Mouse (Mus musculus): ENCODE data around the gene Cntnap5b. TPM values are rescaled to one million over a fixed set of nuclear protein-coding genes. Genes with fewer than 3 reads are reported as not detected.

The Cntnap5b gene
- polyA plus RNA-seq (2015; fragmentation: Nextera tagmentation; extraction: Ambion mirVana) = not detected in 2 replicates

DNA sequence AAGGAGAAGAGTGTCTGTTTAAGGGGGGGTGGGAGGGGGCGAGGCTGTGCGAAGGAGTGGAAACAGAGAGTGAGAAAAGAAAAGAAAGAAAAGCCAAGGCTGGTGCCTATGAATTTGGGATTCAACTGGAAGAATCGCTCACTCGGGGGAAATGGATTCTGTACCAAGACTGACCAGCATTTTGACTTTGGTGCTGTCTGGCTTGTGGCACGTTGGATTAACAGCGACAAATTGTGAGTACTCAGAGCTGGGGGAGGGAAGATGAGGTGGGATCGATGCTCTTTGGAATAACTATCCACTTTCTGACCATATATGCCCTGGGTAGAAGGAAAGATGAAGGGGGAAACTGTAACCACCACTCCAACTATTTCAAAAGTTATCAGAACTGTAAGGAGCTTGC, at the start of gene Cntnap5b:
Gene Cntnap5b, plus strand, starts transcription at position 152 of the 400 bp plus-strand sequence.
- Histone ChIP-seq H3K27me3 (no peaks in the 10 kb centered on the region), H3K9me3 (replicated peaks) (no peaks in the 10 kb centered on the region), H3K4me1 (replicated peaks) (no peaks in the 10 kb centered on the region), H3K27ac (replicated peaks) (no peak within 1 kb of the TSS), H3K4me2 (no peak within 1 kb of the TSS), H3K4me3 (replicated peaks) (no peak within 1 kb of the TSS), H3K36me3 (replicated peaks) (no peaks in the 10 kb centered on the region), H3K9ac (no peak within 1 kb of the TSS)
- ATAC-seq (ENCODE audit: insufficient read depth) = no peak
- WGBS (ENCODE audit: insufficient replicate concordance) = 18% methylated on average over 7 of the region's 7 CpGs

DNA sequence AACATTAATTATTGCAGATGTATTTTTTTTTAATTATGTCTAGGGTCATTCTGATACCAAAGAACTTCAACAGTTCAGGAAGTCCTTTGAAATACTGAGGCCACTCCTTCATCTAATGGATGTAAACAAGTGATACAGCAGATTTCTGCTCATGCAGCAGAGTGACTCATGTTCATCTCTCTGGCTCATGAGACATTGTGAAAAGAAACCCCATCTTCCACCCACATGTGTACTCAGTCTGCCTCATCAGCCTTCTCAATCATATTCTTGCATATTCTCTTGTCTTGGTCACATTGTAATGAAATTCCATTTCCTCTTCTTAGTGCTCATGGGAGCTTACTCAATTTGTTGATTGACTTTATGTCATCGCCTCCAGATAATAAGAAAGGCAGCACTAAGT, 12.6 kb upstream of the Cntnap5b start:
- H3K27me3 ChIP-seq = no peaks in the 10 kb centered on the region
- H3K4me3 ChIP-seq (replicated peaks) = no peak overlapping the region
- H3K9me3 ChIP-seq (replicated peaks) = no peaks in the 10 kb centered on the region
- H3K36me3 ChIP-seq (replicated peaks) = no peaks in the 10 kb centered on the region
- 61% methylated on average over 1 of the region's 1 CpGs for WGBS (ENCODE audit: insufficient replicate concordance)
- H3K9ac ChIP-seq = no peak overlapping the region
- H3K4me2 ChIP-seq = no peak overlapping the region
- ATAC-seq (ENCODE audit: insufficient read depth) = no peak
- no peaks in the 10 kb centered on the region for H3K4me1 ChIP-seq (replicated peaks)
- H3K27ac ChIP-seq (replicated peaks) = no peak overlapping the region

DNA sequence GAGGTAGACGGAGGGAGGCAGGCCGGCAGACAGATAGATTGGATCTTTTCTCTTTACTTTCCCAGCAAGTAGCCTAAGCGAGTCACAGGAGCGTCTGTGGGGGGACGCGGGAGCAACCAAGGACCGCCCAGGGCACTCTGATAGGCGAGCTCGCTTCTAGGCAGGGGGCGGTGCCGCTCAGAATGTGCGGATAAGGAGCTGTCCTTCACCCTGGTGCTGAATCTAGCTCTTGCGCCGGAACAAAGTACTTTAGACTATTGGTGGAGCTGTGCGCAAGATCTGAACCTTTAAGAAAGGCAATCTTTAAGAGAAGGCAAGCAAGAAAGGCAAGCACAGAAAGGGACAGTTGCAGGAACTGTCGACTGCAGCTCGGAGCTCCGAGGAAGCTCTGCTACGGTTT, 382 bp upstream of the Cntnap5b start:
- Histone ChIP-seq H3K27ac (replicated peaks) (no peak overlapping the region), H3K9ac (no peak overlapping the region), H3K9me3 (replicated peaks) (no peaks in the 10 kb centered on the region), H3K36me3 (replicated peaks) (no peaks in the 10 kb centered on the region), H3K4me3 (replicated peaks) (no peak overlapping the region), H3K27me3 (no peaks in the 10 kb centered on the region), H3K4me2 (no peak overlapping the region), H3K4me1 (replicated peaks) (no peaks in the 10 kb centered on the region)
- no peak for ATAC-seq (ENCODE audit: insufficient read depth)
- WGBS (ENCODE audit: insufficient replicate concordance) = under 1% methylated on average over 19 of the region's 19 CpGs

DNA sequence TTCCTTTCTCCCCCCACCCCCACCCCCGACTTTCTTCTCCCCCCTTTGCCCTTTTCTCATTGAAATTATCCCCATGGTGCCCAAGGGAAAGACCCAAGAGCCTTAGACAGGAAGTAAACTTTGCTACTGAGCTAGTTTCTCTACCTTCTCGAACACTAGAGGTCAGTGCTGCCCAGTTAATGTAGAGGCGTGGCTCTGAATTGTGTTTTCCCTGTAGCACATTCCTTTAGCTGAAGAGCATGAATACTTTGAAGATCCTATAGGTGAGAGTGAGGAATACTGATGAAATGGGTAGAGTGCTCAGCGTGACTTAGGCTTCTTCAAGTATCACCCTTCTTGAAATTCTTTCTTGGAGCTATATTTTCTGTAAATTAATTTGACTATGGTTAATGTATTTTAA, 1.6 kb downstream of the Cntnap5b start:
- no peak overlapping the region for H3K27ac ChIP-seq (replicated peaks)
- no peak for ATAC-seq (ENCODE audit: insufficient read depth)
- no peak overlapping the region for H3K4me2 ChIP-seq
- H3K9me3 ChIP-seq (replicated peaks) = no peaks in the 10 kb centered on the region
- no peaks in the 10 kb centered on the region for H3K4me1 ChIP-seq (replicated peaks)
- H3K27me3 ChIP-seq = no peaks in the 10 kb centered on the region
- H3K4me3 ChIP-seq (replicated peaks) = no peak overlapping the region
- 4% methylated on average over 4 of the region's 4 CpGs for WGBS (ENCODE audit: insufficient replicate concordance)
- H3K9ac ChIP-seq = no peak overlapping the region
- no peaks in the 10 kb centered on the region for H3K36me3 ChIP-seq (replicated peaks)

DNA sequence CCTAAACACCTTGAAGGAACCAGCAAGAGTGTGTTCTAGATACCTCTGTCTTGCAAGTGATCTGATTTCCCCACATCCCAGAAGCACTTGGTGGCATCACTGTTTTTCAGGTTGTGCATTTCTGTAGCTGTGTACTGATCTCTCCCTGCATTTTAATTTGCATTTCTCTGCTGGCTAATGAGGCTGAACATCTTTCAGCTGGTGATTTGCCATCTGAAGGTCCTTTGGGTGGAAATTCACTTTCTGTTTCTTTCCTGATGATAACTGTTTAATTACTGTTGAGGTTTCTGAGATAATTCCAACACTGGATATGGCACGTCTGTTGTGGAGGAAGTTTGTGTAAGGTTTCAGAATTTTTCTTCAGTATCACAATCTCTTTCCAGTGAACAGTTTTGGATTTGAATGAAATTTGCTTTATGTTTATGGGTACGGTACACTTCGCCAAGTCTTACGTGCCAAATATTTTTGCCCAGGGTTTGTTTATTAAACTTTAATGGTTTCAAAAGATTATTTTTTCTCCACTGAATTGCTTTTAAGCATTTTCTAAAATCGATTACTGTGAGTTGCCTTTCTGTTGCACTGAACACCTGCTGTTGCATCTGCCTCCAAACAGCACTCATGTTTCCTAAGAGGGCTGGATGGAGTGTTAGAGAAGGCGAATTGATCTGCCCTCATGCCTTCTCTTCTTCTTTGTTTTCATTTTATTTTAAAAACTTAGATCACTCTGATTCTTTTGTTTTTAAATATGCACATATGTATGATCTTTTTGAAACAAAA, 41.0 kb downstream of the Cntnap5b start:
- H3K4me3 ChIP-seq (replicated peaks) = no peak overlapping the region
- no peak overlapping the region for H3K4me2 ChIP-seq
- no peak overlapping the region for H3K27ac ChIP-seq (replicated peaks)
- WGBS (ENCODE audit: insufficient replicate concordance) = 61% methylated on average over 6 of the region's 6 CpGs
- H3K9ac ChIP-seq = no peak overlapping the region
- no peak for ATAC-seq (ENCODE audit: insufficient read depth)
- no peaks in the 10 kb centered on the region for H3K4me1 ChIP-seq (replicated peaks)
- H3K36me3 ChIP-seq (replicated peaks) = no peaks in the 10 kb centered on the region
- H3K9me3 ChIP-seq (replicated peaks) = no peaks in the 10 kb centered on the region
- no peaks in the 10 kb centered on the region for H3K27me3 ChIP-seq

DNA sequence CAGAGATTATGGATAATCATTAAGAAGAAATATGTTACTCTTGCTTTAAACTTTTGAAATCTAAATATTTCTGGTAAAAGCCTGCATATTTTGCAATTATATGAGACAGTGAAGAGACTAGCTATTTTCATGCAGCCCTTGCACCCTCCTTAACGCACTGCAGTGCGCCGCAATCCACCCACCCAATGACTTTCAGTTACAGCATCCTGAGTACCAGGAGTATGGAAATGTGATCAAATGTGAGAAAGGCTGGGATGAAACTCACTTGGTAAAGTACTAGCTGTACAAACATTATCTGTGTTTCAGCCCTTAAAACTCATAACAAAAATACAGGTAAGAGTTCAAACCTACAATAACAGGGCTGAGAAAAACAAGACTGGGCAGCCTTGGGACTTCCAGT, 99.8 kb downstream of the Cntnap5b start:
- Histone ChIP-seq H3K4me3 (replicated peaks) (no peak overlapping the region), H3K27me3 (no peaks in the 10 kb centered on the region), H3K9me3 (replicated peaks) (no peaks in the 10 kb centered on the region), H3K27ac (replicated peaks) (no peak overlapping the region), H3K4me1 (replicated peaks) (no peaks in the 10 kb centered on the region), H3K36me3 (replicated peaks) (no peaks in the 10 kb centered on the region), H3K9ac (no peak overlapping the region), H3K4me2 (no peak overlapping the region)
- WGBS (ENCODE audit: insufficient replicate concordance) = 76% methylated on average over 3 of the region's 3 CpGs
- ATAC-seq (ENCODE audit: insufficient read depth) = no peak

DNA sequence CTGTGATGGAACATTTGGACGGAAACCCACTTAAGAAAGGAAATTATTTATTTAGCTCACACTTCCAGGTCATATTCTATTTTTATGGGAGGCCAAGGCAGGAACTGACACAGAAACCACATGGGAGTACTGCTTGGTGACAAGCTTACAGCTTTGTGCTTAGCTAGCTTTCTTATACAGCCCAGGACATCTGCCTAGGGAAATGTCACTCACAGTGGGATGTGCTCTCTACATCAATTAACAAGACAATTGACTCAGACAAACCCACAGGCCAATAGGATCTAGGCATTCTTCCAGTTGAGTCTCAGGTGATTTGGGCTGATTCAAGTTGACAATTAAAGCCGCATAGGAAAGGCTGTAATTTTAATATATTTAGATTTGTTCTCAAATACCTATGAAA, 135.2 kb downstream of the Cntnap5b start:
- ATAC-seq (ENCODE audit: insufficient read depth) = no peak
- 51% methylated on average over 2 of the region's 2 CpGs for WGBS (ENCODE audit: insufficient replicate concordance)

DNA sequence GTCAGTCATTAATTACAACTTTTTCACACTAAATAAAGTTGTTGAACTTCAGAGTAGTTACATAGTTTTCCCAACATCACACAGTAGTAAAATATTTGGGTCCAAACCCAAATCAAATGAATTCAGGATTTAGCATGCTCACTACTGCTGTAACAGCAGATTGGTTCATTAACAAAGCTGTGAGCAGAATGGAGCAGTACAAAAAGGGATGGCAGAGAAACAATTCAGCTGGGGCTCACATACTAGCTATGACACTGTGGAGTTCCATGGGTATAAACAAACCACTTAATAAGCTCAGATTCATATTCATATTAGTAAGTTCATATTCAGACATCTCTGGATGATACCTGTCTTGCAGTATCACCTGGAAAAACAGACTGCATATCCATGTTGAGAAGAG, 170.9 kb downstream of the Cntnap5b start:
- Histone ChIP-seq H3K4me3 (replicated peaks) (no peak overlapping the region), H3K27ac (replicated peaks) (no peak overlapping the region), H3K9ac (no peak overlapping the region), H3K4me2 (no peak overlapping the region), H3K36me3 (replicated peaks) (no peaks in the 10 kb centered on the region), H3K4me1 (replicated peaks) (no peaks in the 10 kb centered on the region), H3K27me3 (no peaks in the 10 kb centered on the region), H3K9me3 (replicated peaks) (no peaks in the 10 kb centered on the region)
- no peak for ATAC-seq (ENCODE audit: insufficient read depth)

More for the DNA sequence above, 135.2 kb downstream of the Cntnap5b start:
- Histone ChIP-seq H3K36me3 (replicated peaks) (no peaks in the 10 kb centered on the region), H3K4me3 (replicated peaks) (no peak overlapping the region), H3K9me3 (replicated peaks) (no peaks in the 10 kb centered on the region), H3K9ac (no peak overlapping the region), H3K27ac (replicated peaks) (no peak overlapping the region), H3K27me3 (no peaks in the 10 kb centered on the region), H3K4me1 (replicated peaks) (no peaks in the 10 kb centered on the region), H3K4me2 (no peak overlapping the region)

DNA sequence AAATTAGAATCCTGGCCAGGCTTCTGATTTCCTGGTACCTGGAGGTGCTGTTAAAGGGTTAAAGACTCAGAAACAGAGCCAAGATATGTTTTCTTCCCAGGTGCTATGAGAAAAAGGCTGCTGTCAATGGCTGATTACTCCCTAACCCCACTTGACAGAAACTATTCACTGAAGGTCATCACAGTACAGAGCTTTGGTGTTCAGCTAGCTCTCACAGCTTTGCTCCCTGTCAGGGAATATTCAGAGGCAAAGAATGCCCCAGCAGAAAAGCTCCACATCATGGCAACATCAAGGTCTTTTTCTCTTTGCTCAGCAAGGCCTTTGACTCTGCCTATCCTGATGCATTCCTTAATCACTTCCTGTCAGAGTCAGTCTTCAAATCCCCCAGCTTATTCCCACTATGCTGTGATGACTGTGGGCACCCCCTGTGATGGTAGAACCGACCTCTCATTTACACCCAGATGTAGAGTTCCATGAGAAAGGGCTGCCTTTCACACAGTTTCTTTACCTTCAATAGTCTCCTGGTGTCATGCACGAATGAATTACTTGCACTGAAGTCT, 186.9 kb downstream of the Cntnap5b start:
- 18% methylated on average over 2 of the region's 2 CpGs for WGBS (ENCODE audit: insufficient replicate concordance)
- Histone ChIP-seq H3K4me1 (replicated peaks) (no peaks in the 10 kb centered on the region), H3K4me3 (replicated peaks) (no peak overlapping the region)

DNA sequence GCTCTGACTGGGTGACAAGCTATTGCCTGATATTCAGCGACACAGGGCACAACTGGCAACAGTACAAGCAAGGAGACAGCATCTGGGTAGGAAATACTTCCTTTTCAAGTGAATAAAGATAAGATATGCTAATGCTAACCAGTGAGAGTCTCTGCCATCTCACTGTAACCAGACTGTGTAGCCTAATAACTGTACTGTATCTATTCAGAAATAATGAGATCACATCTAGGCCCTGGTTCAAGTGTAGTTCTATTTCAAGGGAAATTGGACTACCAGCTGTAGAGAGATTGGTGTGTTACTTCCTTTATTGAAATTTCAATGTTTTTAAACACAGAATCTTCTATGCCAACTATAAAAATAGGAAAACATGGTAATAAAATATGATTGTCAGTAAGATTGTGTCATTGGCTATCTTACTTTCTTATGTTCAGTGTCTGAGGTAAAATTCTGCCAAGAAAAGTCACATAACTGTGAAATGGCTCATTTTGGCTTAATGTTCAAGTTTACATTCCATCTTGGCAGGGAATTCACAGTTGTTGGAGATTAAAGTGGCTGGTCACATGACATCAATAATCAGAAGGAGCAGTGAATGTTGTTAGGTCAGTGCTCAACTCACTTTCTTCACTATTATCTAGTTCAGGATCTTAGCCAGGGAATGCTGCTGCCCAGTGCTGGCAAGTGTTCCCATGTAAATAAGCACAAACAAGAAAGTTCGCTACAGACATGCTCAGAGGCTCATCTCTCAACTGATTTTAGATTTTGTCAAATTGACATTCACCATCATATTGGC, 194.9 kb downstream of the Cntnap5b start:
- Histone ChIP-seq H3K36me3 (replicated peaks) (no peaks in the 10 kb centered on the region), H3K4me3 (replicated peaks) (no peak overlapping the region), H3K27ac (replicated peaks) (no peak overlapping the region), H3K9me3 (replicated peaks) (no peaks in the 10 kb centered on the region), H3K9ac (no peak overlapping the region), H3K4me2 (no peak overlapping the region), H3K4me1 (replicated peaks) (no peaks in the 10 kb centered on the region), H3K27me3 (no peaks in the 10 kb centered on the region)
- 49% methylated on average over 2 of the region's 2 CpGs for WGBS (ENCODE audit: insufficient replicate concordance)
- no peak for ATAC-seq (ENCODE audit: insufficient read depth)

More for the DNA sequence above, 186.9 kb downstream of the Cntnap5b start:
- no peaks in the 10 kb centered on the region for H3K9me3 ChIP-seq (replicated peaks)
- no peaks in the 10 kb centered on the region for H3K27me3 ChIP-seq
- no peak for ATAC-seq (ENCODE audit: insufficient read depth)
- no peak overlapping the region for H3K9ac ChIP-seq
- no peak overlapping the region for H3K27ac ChIP-seq (replicated peaks)
- H3K36me3 ChIP-seq (replicated peaks) = no peaks in the 10 kb centered on the region
- H3K4me2 ChIP-seq = no peak overlapping the region
